In the genomic region with DNA sequence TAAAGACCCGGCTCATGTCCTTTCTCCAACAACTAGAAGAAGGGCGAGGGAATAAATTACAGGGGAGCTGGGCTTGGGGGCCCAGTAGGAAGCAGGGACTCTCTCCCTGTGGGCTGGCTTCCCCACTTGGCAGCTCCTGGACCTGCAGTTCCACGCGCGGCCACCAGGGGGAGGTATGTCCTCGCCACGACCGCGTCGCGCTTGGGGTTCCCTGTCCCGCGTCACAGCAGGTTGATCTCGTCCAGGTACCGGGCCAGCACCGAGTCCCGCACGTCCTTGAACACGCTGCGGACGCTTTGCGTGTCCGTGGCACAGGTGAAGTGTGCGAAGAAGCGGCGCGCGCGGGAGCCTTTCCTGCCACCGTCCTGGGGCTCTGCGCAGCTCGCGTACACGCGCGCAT, we compare ENCODE assay signal across 9 mouse cellular contexts. TPM values are rescaled to one million over a fixed set of nuclear protein-coding genes. Genes with fewer than 3 reads are reported as not detected.
DNase-seq lines count a peak whose midpoint lies in the region; ATAC-seq lines count a peak whose summit lies in the region.
"Had no signal": no experiment of that assay in that cellular context is flagged by ENCODE, and none has a peak within 500 bp of the region (broad histone marks: within the 10 kb centered on the region; RNA-seq: fewer than 3 reads in every experiment).

No protein-coding gene starts in this region.

- H3K9ac ChIP-seq in hindbrain, embryonic 11.5 days (ENCODE audit: low read depth, low read length), result 0 out of 2 replicates have a peak overlapping the region, but pooled peaks have one; percentile 32

- peak overlapping the region; percentile 23 for H3K4me3 ChIP-seq in hindbrain, embryonic 11.5 days (ENCODE audit: low read depth, low read length)

- peak overlapping the region; percentile 49 for H3K4me2 ChIP-seq in hindbrain, embryonic 11.5 days (replicated peaks; ENCODE audit: low read depth, low read length)

- no peaks in the 10 kb centered on the region for H3K4me1 ChIP-seq in hindbrain, embryonic 11.5 days (replicated peaks; ENCODE audit: control insufficient read depth, insufficient read depth, low read length)

- 11% methylated on average over 36 of the region's 36 CpGs for WGBS in hindbrain, embryonic 11.5 days

- DNase-seq in MN1 (ENCODE audit: low spot score), result peak; percentile 75
- DNase-seq in cerebellum, adult 9-10 months, result peak; percentile 93
- DNase-seq in hindbrain, embryonic 11.5 days (ENCODE audit: low spot score), result peak; percentile 90
- peak; percentile 89 to 90 for DNase-seq in layer of hippocampus, postnatal 14 days (ENCODE audit: low spot score in 2 of 2)
- peak; percentile 95 for DNase-seq in lung, postnatal 14 days
- peak; percentile 85 for DNase-seq in retina, embryonic 14.5 days (ENCODE audit: low spot score)
- DNase-seq in thymus, postnatal 36 days, result peak; percentile 86 to 91

- ATAC-seq in frontal cortex, adult (ENCODE audit: low TSS enrichment), result peak; percentile 80
- peak; percentile 16; the same call in 1 of the 2 replicates for ATAC-seq in hindbrain, embryonic 11.5 days (ENCODE audit: low FRiP score)

- no peaks in the 10 kb centered on the region for H3K27me3 ChIP-seq in hindbrain, embryonic 11.5 days (ENCODE audit: control insufficient read depth, insufficient read depth, low read length)

- no peak overlapping the region for H3K27ac ChIP-seq in hindbrain, embryonic 11.5 days (ENCODE audit: low read depth, low read length)
- H3K27ac ChIP-seq: macrophage had no signal

- H3K36me3 ChIP-seq in hindbrain, embryonic 11.5 days (ENCODE audit: control insufficient read depth, insufficient read depth, low read length), result no peaks in the 10 kb centered on the region

- H3K9me3 ChIP-seq in hindbrain, embryonic 11.5 days (ENCODE audit: control insufficient read depth, low read length), result no peaks in the 10 kb centered on the region

RNA-seq across cellular contexts. Expression of a gene that starts 2.7 kb away (rescaled TPM):
- polyA plus RNA-seq in hindbrain, embryonic 11.5 days (2014; fragmentation: Nextera tagmentation; extraction: Ambion mirVana), result 0.15 and 0.24 TPM in 2 replicates
- under 1 TPM; 0.39 to 0.57 TPM for total RNA-seq in layer of hippocampus, postnatal 14 days (2021)

RNA-seq across cellular contexts. Expression of a gene that starts 6.5 kb away (rescaled TPM):
- 43.5 and 46.9 TPM in 2 replicates for polyA plus RNA-seq in hindbrain, embryonic 11.5 days (2014; fragmentation: Nextera tagmentation; extraction: Ambion mirVana)
- 10 to 100 TPM; 79.7 to 95.2 TPM for total RNA-seq in layer of hippocampus, postnatal 14 days (2021)

RNA-seq across cellular contexts. Expression of a gene that starts 20.1 kb away (rescaled TPM):
- polyA plus RNA-seq in hindbrain, embryonic 11.5 days (2014; fragmentation: Nextera tagmentation; extraction: Ambion mirVana), result 12.7 and 13.7 TPM in 2 replicates
- 100 to 1,000 TPM; 266 to 272 TPM for total RNA-seq in layer of hippocampus, postnatal 14 days (2021)

RNA-seq across cellular contexts. Expression of a gene that starts 21.4 kb away (rescaled TPM):
- 0.56 and 0.66 TPM in 2 replicates for polyA plus RNA-seq in hindbrain, embryonic 11.5 days (2014; fragmentation: Nextera tagmentation; extraction: Ambion mirVana)
- total RNA-seq in layer of hippocampus, postnatal 14 days (2021), result 1 to 10 TPM; 2.4 to 4.2 TPM

RNA-seq across cellular contexts. Expression of a gene that starts 42.3 kb away (rescaled TPM):
- polyA plus RNA-seq in hindbrain, embryonic 11.5 days (2014; fragmentation: Nextera tagmentation; extraction: Ambion mirVana), result 57.3 and 61.7 TPM in 2 replicates
- 100 to 1,000 TPM; 120 to 121 TPM for total RNA-seq in layer of hippocampus, postnatal 14 days (2021)
